Mouse (Mus musculus) intestine, embryonic 15.5 days (tissue): Measurements from ENCODE around the gene Pik3ip1. TPM values are rescaled to one million over a fixed set of nuclear protein-coding genes. Genes with fewer than 3 reads are reported as not detected.
A peak's percentile ranks its signal among the peaks of the same experiment; 100 is the strongest.

Experiments used
- ATAC-seq: fragments of 200-750 bp; cut with Nextera tagmentation; 2 replicates; pipeline ENCODE4 v1.8.0; 2017; ENCODE audit warnings: moderate TSS enrichment, moderate library complexity
- H3K27ac ChIP-seq: fragments of 300-500 bp; sonication (generic); 2 replicates; pipeline ENCODE4 v1.5.1; 2015; ENCODE audit warnings: mild to moderate bottlenecking, inconsistent platforms
- H3K27me3 ChIP-seq: fragments of 300-500 bp; sonication (generic); replicated peaks from 2 replicates; pipeline ENCODE4 v1.6.1; 2015; ENCODE audit warnings: inconsistent platforms
- H3K36me3 ChIP-seq: fragments of 300-500 bp; sonication (generic); 2 replicates; pipeline ENCODE4 v1.6.1; 2015; ENCODE audit warnings: inconsistent platforms
- H3K4me1 ChIP-seq: fragments of 300-500 bp; sonication (generic); replicated peaks from 2 replicates; pipeline ENCODE4 v1.6.1; 2015; ENCODE audit warnings: inconsistent platforms
- H3K4me2 ChIP-seq: fragments of 300-500 bp; sonication (generic); replicated peaks from 2 replicates; pipeline ENCODE4 v1.6.1; 2015; ENCODE audit warnings: mild to moderate bottlenecking, inconsistent platforms
- H3K4me3 ChIP-seq: fragments of 300-500 bp; sonication (generic); replicated peaks from 2 replicates; pipeline ENCODE4 v1.5.1; 2015; ENCODE audit warnings: inconsistent platforms
- H3K9ac ChIP-seq: fragments of 300-500 bp; sonication (generic); 2 replicates; pipeline ENCODE4 v1.6.1; 2015; ENCODE audit warnings: inconsistent platforms
- H3K9me3 ChIP-seq: fragments of 300-500 bp; sonication (generic); 2 replicates; pipeline ENCODE4 v1.6.1; 2016; ENCODE audit warnings: inconsistent platforms
- WGBS: fragments of 180-500 bp; shearing (Covaris S2); methylation state at CpG from one replicate; pipeline ENCODE4 v1.1.7; 2015; 5-methylcytosine and 5-hydroxymethylcytosine counted together
- polyA plus RNA-seq: library from polyadenylated mRNA; unstranded; fragments of >200 nt; fragmentation: Nextera tagmentation; extraction: Ambion mirVana; gene quantifications from 2 replicates; pipeline ENCODE4 v1.2.1, GENCODE M21; 2015

Pik3ip1 gene
- polyA plus RNA-seq, 1 experiment from 2014 or later = 8.5 TPM

DNA sequence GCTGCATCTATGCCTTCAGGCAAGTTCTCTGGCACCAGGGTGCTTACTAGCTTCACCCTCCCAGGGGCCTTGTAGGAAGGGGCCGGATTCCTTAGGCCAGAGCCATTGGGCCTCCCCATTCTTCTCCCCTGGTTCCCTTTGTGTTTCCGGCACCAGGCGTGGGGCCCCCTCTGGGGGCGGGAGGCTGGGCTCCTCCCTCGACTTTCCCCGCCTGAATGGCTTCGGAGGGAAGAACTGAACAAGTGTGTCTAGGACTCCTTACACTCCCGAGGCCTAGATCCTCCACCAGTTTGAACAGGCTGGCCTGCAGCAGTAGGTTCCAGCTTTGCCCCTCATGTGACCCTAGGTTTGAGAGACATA, 38.2 kb upstream of the Pik3ip1 start:
- Histone ChIP-seq H3K4me3 (peak overlapping the region; percentile 88), H3K9me3 (no peaks in the 10 kb centered on the region), H3K36me3 (peaks cover 19% of the 10 kb centered on the region; the same call in 1 of the 2 replicates), H3K27ac (peak overlapping the region; percentile 100), H3K4me2 (peak overlapping the region; percentile 98), H3K9ac (peak overlapping the region; percentile 98), H3K4me1 (peaks cover 40% of the 10 kb centered on the region), H3K27me3 (no peaks in the 10 kb centered on the region)
- 0% methylated on average over 8 of the region's 8 CpGs for WGBS
- ATAC-seq = peak; percentile 47

DNA sequence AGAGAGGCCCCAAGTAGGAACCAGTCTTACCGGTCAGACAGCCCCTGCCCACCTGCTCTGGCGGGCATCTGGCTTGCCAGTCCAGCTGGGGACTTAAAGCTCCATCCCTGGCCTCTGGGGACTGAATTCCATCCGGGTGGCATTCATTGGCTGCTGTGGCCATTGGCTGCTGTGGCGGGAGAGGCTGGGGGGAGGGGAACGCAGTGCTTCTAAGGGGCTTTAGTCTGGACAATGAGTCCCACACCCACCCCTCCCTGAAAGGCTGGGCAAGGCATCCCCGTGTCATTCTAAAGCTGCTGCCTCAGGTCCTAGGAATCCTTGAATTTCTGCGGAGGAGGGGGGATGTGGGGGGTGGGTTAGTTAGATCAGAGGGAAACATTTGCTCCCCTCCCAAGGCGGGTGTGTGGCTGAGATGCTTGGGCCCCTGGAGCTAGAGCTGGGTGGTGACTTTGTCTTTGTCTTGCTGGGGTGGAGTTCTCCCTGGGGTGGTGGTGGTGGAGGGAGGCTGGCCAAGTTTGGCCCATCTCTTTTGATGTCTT, 37.4 kb upstream of the Pik3ip1 start:
- peaks cover 22% of the 10 kb centered on the region for H3K36me3 ChIP-seq
- peak overlapping the region; percentile 98 for H3K9ac ChIP-seq
- no peaks in the 10 kb centered on the region for H3K9me3 ChIP-seq
- under 1% methylated on average over 8 of the region's 8 CpGs for WGBS
- H3K4me1 ChIP-seq = peaks cover 38% of the 10 kb centered on the region
- H3K4me2 ChIP-seq = peak overlapping the region; percentile 98
- H3K4me3 ChIP-seq = peak overlapping the region; percentile 88
- peak overlapping the region; percentile 100 for H3K27ac ChIP-seq
- ATAC-seq = no peak
- no peaks in the 10 kb centered on the region for H3K27me3 ChIP-seq

DNA sequence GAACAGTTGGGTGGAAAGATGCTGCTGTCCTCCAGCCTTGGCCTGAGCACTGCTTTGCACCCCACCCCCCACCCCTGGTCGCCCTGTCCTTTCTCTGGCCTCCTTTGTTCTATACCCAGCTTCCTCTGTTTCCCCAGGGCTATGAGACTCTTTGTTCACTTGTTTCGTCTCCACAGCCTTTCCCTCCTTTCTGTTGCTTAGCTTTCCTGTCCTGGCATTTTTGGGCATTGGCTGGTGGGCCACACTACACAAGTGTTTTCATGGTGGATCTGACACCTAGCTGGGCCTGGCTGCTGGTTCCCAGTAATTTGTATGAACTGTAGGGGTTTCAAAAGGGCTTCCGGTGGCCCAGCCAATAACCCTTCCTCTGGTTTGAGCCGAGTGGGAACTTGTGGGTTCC, 36.8 kb upstream of the Pik3ip1 start:
- H3K27me3 ChIP-seq = no peaks in the 10 kb centered on the region
- no peaks in the 10 kb centered on the region for H3K9me3 ChIP-seq
- H3K4me1 ChIP-seq = peaks cover 32% of the 10 kb centered on the region
- H3K36me3 ChIP-seq = peaks cover 28% of the 10 kb centered on the region
- no peak for ATAC-seq
- peak overlapping the region; percentile 98 for H3K9ac ChIP-seq
- WGBS = 46% methylated on average over 4 of the region's 4 CpGs
- H3K4me3 ChIP-seq = peak overlapping the region; percentile 88
- 0 out of 2 replicates have a peak overlapping the region, but pooled peaks have one; percentile 100 for H3K27ac ChIP-seq
- H3K4me2 ChIP-seq = peak overlapping the region; percentile 98

DNA sequence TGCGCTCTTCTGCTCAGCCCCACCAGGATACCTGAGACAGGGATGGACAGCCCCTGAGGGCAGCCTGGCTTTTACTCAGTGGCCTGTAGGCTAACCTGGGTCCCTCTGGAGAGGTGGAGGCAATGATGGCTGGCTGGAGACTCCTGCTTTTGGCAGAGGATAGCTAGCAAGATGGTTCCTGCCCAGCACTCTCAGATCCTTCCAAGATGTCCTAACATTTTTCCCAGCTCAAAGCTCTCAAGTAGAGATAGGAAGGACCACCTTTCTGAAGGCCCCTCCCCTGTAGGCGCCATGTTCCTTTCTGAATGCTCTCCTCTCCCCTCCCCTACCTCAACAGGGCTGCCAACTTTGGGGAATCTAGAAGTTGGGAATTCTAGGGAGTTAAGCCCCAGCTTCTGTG, 35.6 kb upstream of the Pik3ip1 start:
- 77% methylated on average over 2 of the region's 2 CpGs for WGBS
- no peaks in the 10 kb centered on the region for H3K27me3 ChIP-seq
- no peak overlapping the region for H3K27ac ChIP-seq
- no peaks in the 10 kb centered on the region for H3K9me3 ChIP-seq
- H3K4me2 ChIP-seq = peak overlapping the region; percentile 98
- H3K36me3 ChIP-seq = peaks cover 41% of the 10 kb centered on the region
- no peak for ATAC-seq
- H3K4me3 ChIP-seq = 0 out of 2 replicates have a peak overlapping the region, but pooled peaks have one; percentile 4
- no peak overlapping the region for H3K9ac ChIP-seq
- H3K4me1 ChIP-seq = peaks cover 29% of the 10 kb centered on the region

DNA sequence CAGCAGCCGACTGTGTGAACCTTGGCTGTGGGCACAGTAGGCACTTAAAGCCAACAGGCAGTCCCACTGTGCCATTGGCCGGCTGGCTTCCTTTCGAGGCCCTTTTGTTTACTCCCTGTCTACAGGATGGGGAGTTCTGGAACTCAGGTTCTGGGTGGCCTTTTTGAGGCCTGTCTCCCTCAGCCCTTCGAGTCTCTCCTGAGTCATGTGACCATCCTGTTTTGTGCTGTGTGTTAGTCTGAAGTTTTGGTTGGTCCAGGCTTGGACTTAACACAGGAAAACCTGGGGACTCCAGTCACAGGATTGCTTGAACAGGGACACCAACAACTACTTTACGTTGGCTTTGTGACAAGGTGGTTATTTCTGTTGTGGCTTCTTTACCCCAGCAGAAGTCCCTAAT, 34.1 kb upstream of the Pik3ip1 start:
- Histone ChIP-seq H3K4me1 (peaks cover 29% of the 10 kb centered on the region), H3K36me3 (peaks cover 47% of the 10 kb centered on the region), H3K4me3 (no peak overlapping the region), H3K27ac (no peak overlapping the region), H3K9ac (no peak overlapping the region), H3K27me3 (no peaks in the 10 kb centered on the region), H3K9me3 (no peaks in the 10 kb centered on the region), H3K4me2 (no peak overlapping the region)
- WGBS = 60% methylated on average over 5 of the region's 5 CpGs
- no peak for ATAC-seq

DNA sequence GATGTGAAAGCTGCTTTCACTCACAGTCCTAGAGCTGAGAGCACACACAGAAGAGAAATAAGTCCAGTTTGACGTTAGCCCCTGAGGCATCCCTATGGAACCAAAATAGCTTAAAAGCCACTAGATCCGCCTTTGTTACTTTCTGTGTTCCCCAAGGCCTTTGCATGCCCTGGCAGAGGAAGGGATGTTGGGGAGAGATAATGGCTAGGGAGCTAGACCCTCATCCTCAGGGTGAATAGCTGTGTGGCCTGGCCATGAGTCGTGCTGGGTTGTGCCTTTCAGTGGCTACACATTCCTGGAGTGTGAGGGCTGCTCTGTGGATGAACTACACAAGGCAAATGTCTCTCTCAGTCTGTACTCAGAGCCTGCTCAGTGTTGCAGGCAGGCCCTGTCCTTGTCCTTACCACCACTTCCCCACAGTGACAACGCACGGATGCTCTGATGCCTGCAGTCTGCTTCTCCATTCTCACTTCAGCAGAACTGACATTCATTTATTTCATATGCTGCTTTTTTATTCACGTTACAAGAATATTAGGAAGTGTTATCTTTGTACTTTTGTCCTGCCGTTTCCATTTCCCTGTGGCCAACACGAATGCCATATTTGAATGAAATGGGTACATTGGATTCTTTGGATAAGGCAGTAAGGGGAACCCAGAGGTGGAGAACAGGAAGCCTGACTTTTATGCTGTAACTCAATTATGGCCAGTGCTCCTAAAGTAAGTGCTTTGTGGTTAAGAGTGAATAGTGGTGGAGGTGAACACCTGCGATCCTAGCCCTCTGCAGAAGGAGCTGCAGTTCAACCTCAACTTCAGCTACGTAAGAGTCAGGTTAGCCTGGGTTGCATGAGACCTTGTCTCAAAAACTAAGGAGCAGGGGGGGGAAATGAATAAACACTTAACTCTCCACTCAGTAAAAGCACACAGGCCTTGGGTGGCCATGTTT, 32.1 kb upstream of the Pik3ip1 start:
- H3K27ac ChIP-seq = no peak overlapping the region
- no peak overlapping the region for H3K4me2 ChIP-seq
- no peak overlapping the region for H3K4me3 ChIP-seq
- no peak for ATAC-seq
- 86% methylated on average over 10 of the region's 10 CpGs for WGBS
- peaks cover 64% of the 10 kb centered on the region for H3K36me3 ChIP-seq
- H3K9me3 ChIP-seq = no peaks in the 10 kb centered on the region
- H3K9ac ChIP-seq = no peak overlapping the region
- no peaks in the 10 kb centered on the region for H3K27me3 ChIP-seq
- peaks cover 22% of the 10 kb centered on the region for H3K4me1 ChIP-seq

DNA sequence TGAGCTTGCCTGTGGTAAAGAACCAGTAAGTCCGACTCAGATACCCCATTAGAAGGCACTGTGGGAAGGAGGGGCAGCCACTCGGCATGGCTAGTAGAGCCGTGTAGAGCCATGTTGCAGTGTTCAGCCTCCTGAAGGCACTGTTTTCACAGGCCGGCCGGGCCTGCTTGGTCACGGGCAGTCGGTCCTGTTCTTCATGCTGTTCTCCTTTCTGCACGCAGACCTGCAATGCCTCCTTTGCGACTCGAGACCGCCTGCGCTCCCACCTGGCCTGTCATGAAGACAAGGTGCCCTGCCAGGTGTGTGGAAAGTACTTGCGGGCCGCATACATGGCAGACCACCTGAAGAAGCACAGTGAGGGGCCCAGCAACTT, 31.4 kb upstream of the Pik3ip1 start:
- no peak for ATAC-seq
- H3K9me3 ChIP-seq = no peaks in the 10 kb centered on the region
- H3K36me3 ChIP-seq = peaks cover 65% of the 10 kb centered on the region
- 94% methylated on average over 14 of the region's 14 CpGs for WGBS
- peaks cover 16% of the 10 kb centered on the region for H3K4me1 ChIP-seq
- H3K27ac ChIP-seq = no peak overlapping the region
- H3K9ac ChIP-seq = no peak overlapping the region
- no peak overlapping the region for H3K4me2 ChIP-seq
- H3K4me3 ChIP-seq = no peak overlapping the region
- no peaks in the 10 kb centered on the region for H3K27me3 ChIP-seq

DNA sequence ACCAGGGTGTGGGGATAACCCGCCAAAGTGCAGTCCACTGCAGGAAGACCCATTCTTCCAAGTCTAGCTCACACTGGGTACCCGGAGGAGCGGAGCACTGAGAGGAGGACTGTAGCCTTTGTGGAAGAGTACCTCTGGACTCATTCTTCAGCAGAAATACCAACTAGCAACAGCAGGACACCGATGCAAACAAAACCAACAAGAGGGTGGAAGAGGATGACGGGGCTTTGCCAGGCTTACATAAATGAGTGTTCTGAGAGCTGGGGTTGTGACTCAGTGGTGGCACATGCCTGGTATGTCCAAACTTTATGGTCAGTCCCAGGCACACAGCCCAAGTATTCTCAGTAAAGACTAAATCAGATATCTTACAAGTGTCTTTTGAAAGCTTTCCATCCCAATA, 29.1 kb upstream of the Pik3ip1 start:
- ATAC-seq = no peak
- Histone ChIP-seq H3K27me3 (no peaks in the 10 kb centered on the region), H3K36me3 (peaks cover 67% of the 10 kb centered on the region)

DNA sequence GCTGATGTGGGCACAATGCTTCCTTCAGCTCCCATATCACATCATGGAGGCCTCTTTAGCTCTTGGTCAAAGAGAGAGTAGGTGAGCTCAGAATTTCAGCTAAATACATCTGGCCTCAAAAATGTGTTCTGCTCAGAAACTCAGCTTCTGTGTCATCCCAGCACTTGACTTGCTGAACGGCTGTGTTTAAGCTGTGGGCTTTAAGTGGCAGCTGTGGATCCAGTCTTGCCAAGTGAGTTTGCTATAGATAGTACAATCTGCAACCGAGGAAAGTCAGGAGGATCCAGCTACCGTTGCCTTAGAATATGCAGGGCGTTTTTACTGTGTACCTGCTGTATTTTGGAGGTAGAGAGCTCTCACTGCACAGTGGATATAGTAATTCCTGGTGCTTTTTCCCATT, 27.8 kb upstream of the Pik3ip1 start:
- H3K4me3 ChIP-seq = no peak overlapping the region
- 91% methylated on average over 4 of the region's 4 CpGs for WGBS
- H3K9me3 ChIP-seq = no peaks in the 10 kb centered on the region
- no peaks in the 10 kb centered on the region for H3K27me3 ChIP-seq
- no peaks in the 10 kb centered on the region for H3K4me1 ChIP-seq
- H3K9ac ChIP-seq = no peak overlapping the region
- H3K27ac ChIP-seq = no peak overlapping the region
- no peak for ATAC-seq
- no peak overlapping the region for H3K4me2 ChIP-seq
- H3K36me3 ChIP-seq = peaks cover 78% of the 10 kb centered on the region

More for the DNA sequence above, 29.1 kb upstream of the Pik3ip1 start:
- Histone ChIP-seq H3K27ac (no peak overlapping the region), H3K9me3 (no peaks in the 10 kb centered on the region), H3K4me1 (no peaks in the 10 kb centered on the region), H3K4me2 (no peak overlapping the region), H3K4me3 (no peak overlapping the region), H3K9ac (no peak overlapping the region)
- WGBS = 94% methylated on average over 5 of the region's 5 CpGs

DNA sequence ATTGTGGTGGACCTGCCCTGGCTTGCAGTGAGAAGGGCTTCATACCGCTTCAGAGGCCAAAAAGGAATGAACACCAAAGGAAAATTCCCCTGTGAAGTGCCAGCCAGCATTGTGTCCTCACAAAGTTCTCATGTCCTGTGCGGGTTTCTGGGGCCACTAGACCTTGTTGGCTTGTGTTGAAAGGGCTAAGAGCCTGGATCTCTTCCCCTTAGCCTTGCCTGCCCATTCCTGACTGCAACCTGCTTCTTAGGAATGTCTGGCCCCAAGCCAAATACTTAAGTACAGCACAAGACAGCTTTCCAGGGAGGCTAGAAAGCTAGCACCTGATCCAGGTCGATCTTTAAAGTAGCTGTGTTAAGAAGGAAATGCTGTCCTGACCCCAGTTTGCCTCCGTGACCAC, 27.4 kb upstream of the Pik3ip1 start:
- H3K27me3 ChIP-seq = no peaks in the 10 kb centered on the region
- H3K4me1 ChIP-seq = no peaks in the 10 kb centered on the region
- H3K27ac ChIP-seq = no peak overlapping the region
- no peaks in the 10 kb centered on the region for H3K9me3 ChIP-seq
- H3K4me3 ChIP-seq = no peak overlapping the region
- no peak overlapping the region for H3K4me2 ChIP-seq
- no peak for ATAC-seq
- no peak overlapping the region for H3K9ac ChIP-seq
- WGBS = 71% methylated on average over 4 of the region's 4 CpGs
- peaks cover 78% of the 10 kb centered on the region for H3K36me3 ChIP-seq

DNA sequence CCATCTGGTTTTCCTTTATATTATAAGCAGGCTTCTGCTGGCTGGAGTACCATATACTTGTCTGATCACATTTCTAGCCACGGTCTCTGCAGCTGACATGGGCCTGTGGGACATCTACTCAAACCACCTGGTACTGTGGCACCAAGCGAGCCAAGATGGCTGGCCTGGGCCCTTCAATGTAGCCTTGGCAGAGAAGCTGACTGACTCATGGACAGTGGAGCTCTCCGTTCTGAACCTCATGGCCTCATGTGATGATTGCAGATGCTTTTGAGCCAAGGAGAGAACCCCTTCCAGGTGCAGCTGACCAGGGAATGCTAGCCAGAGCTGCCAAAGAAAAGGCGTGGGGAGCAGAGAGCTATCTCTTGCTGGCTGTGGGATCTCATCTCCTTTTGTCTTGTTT, 24.4 kb upstream of the Pik3ip1 start:
- peaks cover 75% of the 10 kb centered on the region for H3K36me3 ChIP-seq
- no peaks in the 10 kb centered on the region for H3K9me3 ChIP-seq
- H3K4me2 ChIP-seq = no peak overlapping the region

DNA sequence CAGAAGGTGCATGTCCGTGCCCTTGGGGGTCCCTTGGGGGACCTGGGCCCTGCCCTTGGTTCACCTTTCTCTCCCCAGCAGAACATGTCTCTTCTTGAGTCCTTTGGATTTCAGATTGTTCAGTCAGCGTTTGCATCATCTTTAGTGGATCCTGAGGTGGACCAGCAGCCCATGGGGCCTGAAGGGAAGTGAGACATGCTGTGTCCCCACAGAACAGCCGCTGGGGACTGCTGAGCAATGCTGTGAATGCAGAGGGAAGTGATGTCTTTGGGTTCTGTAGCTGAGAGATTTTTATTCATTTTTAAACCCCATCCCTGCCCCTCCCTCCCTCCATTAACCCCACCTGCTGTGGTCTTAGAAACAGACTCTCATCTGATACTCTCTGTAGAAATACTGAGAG, 22.3 kb upstream of the Pik3ip1 start:
- Histone ChIP-seq H3K36me3 (peaks cover 59% of the 10 kb centered on the region), H3K27me3 (no peaks in the 10 kb centered on the region), H3K4me3 (no peak overlapping the region), H3K4me2 (no peak overlapping the region), H3K27ac (no peak overlapping the region), H3K9ac (no peak overlapping the region), H3K9me3 (no peaks in the 10 kb centered on the region), H3K4me1 (0 out of 2 replicates have a peak, but pooled peaks cover 2% of the 10 kb centered on the region)
- no peak for ATAC-seq
- WGBS = 86% methylated on average over 3 of the region's 3 CpGs

More for the DNA sequence above, 24.4 kb upstream of the Pik3ip1 start:
- no peak overlapping the region for H3K9ac ChIP-seq
- no peaks in the 10 kb centered on the region for H3K4me1 ChIP-seq
- no peak overlapping the region for H3K27ac ChIP-seq
- H3K27me3 ChIP-seq = no peaks in the 10 kb centered on the region
- ATAC-seq = no peak
- H3K4me3 ChIP-seq = no peak overlapping the region
- WGBS = 92% methylated on average over 4 of the region's 4 CpGs
